In genomic region chr17:34218675-34219074, GRCm38 (mm10) we compare ENCODE assay signal across 9 mouse cellular contexts. TPM values are rescaled to one million over a fixed set of nuclear protein-coding genes. Genes with fewer than 3 reads are reported as not detected.
DNase-seq lines count a peak whose midpoint lies in the region; ATAC-seq lines count a peak whose summit lies in the region.
"Had no signal": no experiment of that assay in that cellular context is flagged by ENCODE, and none has a peak within 500 bp of the region (broad histone marks: within the 10 kb centered on the region; RNA-seq: fewer than 3 reads in every experiment).

No protein-coding gene starts in this region.

- H3K4me3 ChIP-seq in neural tube, embryonic 15.5 days (replicated peaks) = no peak overlapping the region
- H3K4me3 ChIP-seq: neural tube, embryonic 13.5 days had no signal

- H3K9ac ChIP-seq in neural tube, embryonic 15.5 days (replicated peaks) = no peak overlapping the region
- H3K9ac ChIP-seq: neural tube, embryonic 13.5 days had no signal

- H3K4me1 ChIP-seq in neural tube, embryonic 15.5 days = no peaks in the 10 kb centered on the region; the same call in 1 of the 2 replicates
- H3K4me1 ChIP-seq: neural tube, embryonic 13.5 days had no signal

- WGBS in neural tube, embryonic 15.5 days = 78% methylated on average over 11 of the region's 11 CpGs

- no peak overlapping the region for H3K4me2 ChIP-seq in neural tube, embryonic 15.5 days
- H3K4me2 ChIP-seq: neural tube, embryonic 13.5 days had no signal

- no peaks in the 10 kb centered on the region for H3K9me3 ChIP-seq in neural tube, embryonic 15.5 days (replicated peaks)
- H3K9me3 ChIP-seq: neural tube, embryonic 13.5 days had no signal

- no peak for ATAC-seq in neural tube, embryonic 15.5 days (ENCODE audit: low FRiP score)

- DNase-seq in cerebellum, postnatal 14 days = peak; percentile 14 to 53
- DNase-seq in cerebellum, postnatal 4 days (ENCODE audit: low spot score in 2 of 2) = no peak
- DNase-seq in retina, postnatal 1 day = peak; percentile 78
- no peak for DNase-seq in retina, embryonic 14.5 days (ENCODE audit: low spot score)
- DNase-seq in gastrocnemius, postnatal 10 days = peak; percentile 60
- DNase-seq in left cerebral cortex, postnatal 14 days (ENCODE audit: low spot score in 2 of 2) = peak; percentile 26 to 42
- DNase-seq in thymus, postnatal 36 days = peak; percentile 27 to 44

- H3K36me3 ChIP-seq in neural tube, embryonic 15.5 days = no peaks in the 10 kb centered on the region
- H3K36me3 ChIP-seq: neural tube, embryonic 13.5 days had no signal

- no peak overlapping the region for H3K27ac ChIP-seq in neural tube, embryonic 15.5 days (replicated peaks)
- H3K27ac ChIP-seq: neural tube, embryonic 13.5 days had no signal

- H3K27me3 ChIP-seq in neural tube, embryonic 15.5 days (replicated peaks) = peaks cover 14% of the 10 kb centered on the region

- intact Hi-C loops in left cerebral cortex, postnatal 14 days (cut with DNase I) = loop anchor here (2.0 kb wide), 1 partner anchor 16 kb away; no protein-coding TSS in a partner anchor

RNA-seq across cellular contexts. Expression of gene Tap2, which starts 15.3 kb away (rescaled TPM):
- 1 to 10 TPM; 6.5 to 7.0 TPM for total RNA-seq in gastrocnemius, postnatal 10 days (2021)
- total RNA-seq in left cerebral cortex, postnatal 14 days (2021) = 1 to 10 TPM; 3.1 to 5.0 TPM
- 1.9 and 15.0 TPM in 2 replicates for polyA plus RNA-seq in neural tube, embryonic 15.5 days (2015; fragmentation: Nextera tagmentation; extraction: Ambion mirVana)

RNA-seq across cellular contexts. Expression of gene H2-Ob, which starts 20.0 kb away (rescaled TPM):
- under 1 TPM; 0.26 to 0.34 TPM for total RNA-seq in gastrocnemius, postnatal 10 days (2021)
- total RNA-seq in left cerebral cortex, postnatal 14 days (2021) = under 1 TPM in 1 of 2 experiments, not detected in 1; 0.15 TPM
- polyA plus RNA-seq in neural tube, embryonic 15.5 days (2015; fragmentation: Nextera tagmentation; extraction: Ambion mirVana) = 0.08 and 0.26 TPM in 2 replicates
- polyA plus RNA-seq: neural tube, embryonic 13.5 days had no signal

RNA-seq across cellular contexts. Expression of gene Psmb8, which starts 21.2 kb away (rescaled TPM):
- total RNA-seq in gastrocnemius, postnatal 10 days (2021) = 1 to 10 TPM; 4.5 to 5.1 TPM
- total RNA-seq in left cerebral cortex, postnatal 14 days (2021) = 1 to 10 TPM; 2.6 to 2.7 TPM
- 3.8 and 80.4 TPM in 2 replicates for polyA plus RNA-seq in neural tube, embryonic 15.5 days (2015; fragmentation: Nextera tagmentation; extraction: Ambion mirVana)

RNA-seq across cellular contexts. Expression of gene Psmb9, which starts 31.1 kb away (rescaled TPM):
- 1 to 10 TPM; 1.6 to 1.7 TPM for total RNA-seq in gastrocnemius, postnatal 10 days (2021)
- 1 to 10 TPM; 1.8 to 2.2 TPM for total RNA-seq in left cerebral cortex, postnatal 14 days (2021)
- polyA plus RNA-seq in neural tube, embryonic 15.5 days (2015; fragmentation: Nextera tagmentation; extraction: Ambion mirVana) = 2.1 and 35.0 TPM in 2 replicates

RNA-seq across cellular contexts. Expression of gene Tap1, which starts 31.3 kb away (rescaled TPM):
- 1 to 10 TPM; 2.6 to 3.8 TPM for total RNA-seq in gastrocnemius, postnatal 10 days (2021)
- 1 to 10 TPM; 2.1 to 2.8 TPM for total RNA-seq in left cerebral cortex, postnatal 14 days (2021)
- 3.5 and 12.0 TPM in 2 replicates for polyA plus RNA-seq in neural tube, embryonic 15.5 days (2015; fragmentation: Nextera tagmentation; extraction: Ambion mirVana)

Comparison
In these comparisons a context has a peak if more than half of its experiments do, and no peak if none do; other contexts are left out.
1. DNase-seq: peak in cerebellum, postnatal 14 days (2 of 2), retina, postnatal 1 day (single experiment), gastrocnemius, postnatal 10 days (single experiment), left cerebral cortex, postnatal 14 days (2 of 2) and thymus, postnatal 36 days (2 of 2); none in cerebellum, postnatal 4 days (0 of 2) and retina, embryonic 14.5 days (single experiment).